Mouse (Mus musculus) hindbrain, embryonic 14.5 days (tissue): ENCODE results near the gene Psen2. TPM values are rescaled to one million over a fixed set of nuclear protein-coding genes. Genes with fewer than 3 reads are reported as not detected.

Experiments used
- ATAC-seq: fragments of 200-750 bp; cut with Nextera tagmentation; 2 replicates; pipeline ENCODE4 v1.8.0; 2017; ENCODE audit warnings: moderate number of reproducible peaks, mild to moderate bottlenecking, moderate TSS enrichment, moderate library complexity; ENCODE audit not compliant: low FRiP score
- DNase-seq: peaks from one replicate; pipeline ENCODE4 v3.0.0-alpha.2; 2015; ENCODE audit warnings: low spot score
- H3K27ac ChIP-seq: fragments of 300-500 bp; sonication (generic); 2 replicates; pipeline ENCODE4 v1.5.1; 2014; ENCODE audit warnings: mild to moderate bottlenecking, moderate library complexity
- H3K27me3 ChIP-seq: fragments of 300-500 bp; sonication (generic); 2 replicates; pipeline ENCODE4 v1.6.1; 2014; ENCODE audit warnings: mild to moderate bottlenecking, low read length, mixed read lengths; ENCODE audit not compliant: control insufficient read depth, insufficient read depth
- H3K36me3 ChIP-seq: fragments of 300-500 bp; sonication (generic); replicated peaks from 2 replicates; pipeline ENCODE4 v1.6.1; 2014; ENCODE audit not compliant: control insufficient read depth, insufficient read depth
- H3K4me1 ChIP-seq: fragments of 300-500 bp; sonication (generic); replicated peaks from 2 replicates; pipeline ENCODE4 v1.6.1; 2014; ENCODE audit warnings: antibody characterized with exemption, low read length, mixed read lengths; ENCODE audit not compliant: control insufficient read depth, insufficient read depth
- H3K4me2 ChIP-seq: fragments of 300-500 bp; sonication (generic); replicated peaks from 2 replicates; pipeline ENCODE4 v1.6.1; 2014; ENCODE audit warnings: mild to moderate bottlenecking, moderate library complexity
- H3K4me3 ChIP-seq: fragments of 300-500 bp; sonication (generic); replicated peaks from 2 replicates; pipeline ENCODE4 v1.5.1; 2014; ENCODE audit warnings: mild to moderate bottlenecking, low read length
- H3K9ac ChIP-seq: fragments of 300-500 bp; sonication (generic); 2 replicates; pipeline ENCODE4 v1.6.1; 2014
- H3K9me3 ChIP-seq: fragments of 300-500 bp; sonication (generic); 2 replicates; pipeline ENCODE4 v1.6.1; 2016; ENCODE audit warnings: low read length; ENCODE audit not compliant: control insufficient read depth
- WGBS: fragments of 180-500 bp; shearing (Covaris S2); extraction: QIAGEN DNeasy Blood & Tissue Kit; methylation state at CpG from one replicate; pipeline ENCODE4 v1.1.7; 2014; 5-methylcytosine and 5-hydroxymethylcytosine counted together
- polyA plus RNA-seq: library from polyadenylated mRNA; unstranded; fragments of >200 nt; fragmentation: Nextera tagmentation; extraction: Ambion mirVana; gene quantifications from 2 replicates; pipeline ENCODE4 v1.2.1, GENCODE M21; 2014

The Psen2 gene
- polyA plus RNA-seq, 1 experiment from 2014 or later = 16.5 TPM

GRCm38 (mm10) chr1:180282581-180282980 is 19.3 kb upstream of the Psen2 start:
- ATAC-seq = no peak

GRCm38 (mm10) chr1:180279648-180280047 is 16.4 kb upstream of the Psen2 start:
- peaks cover 17% of the 10 kb centered on the region for H3K4me1 ChIP-seq
- no peaks in the 10 kb centered on the region for H3K36me3 ChIP-seq
- DNase-seq = no peak
- 41% methylated on average over 7 of the region's 7 CpGs for WGBS
- no peak overlapping the region for H3K27ac ChIP-seq
- ATAC-seq = no peak
- H3K4me2 ChIP-seq = no peak overlapping the region; the same call in 1 of the 2 replicates
- no peaks in the 10 kb centered on the region for H3K27me3 ChIP-seq
- no peak overlapping the region for H3K9ac ChIP-seq
- H3K4me3 ChIP-seq = no peak overlapping the region
- H3K9me3 ChIP-seq = no peaks in the 10 kb centered on the region

More at GRCm38 (mm10) chr1:180282581-180282980, 19.3 kb upstream of the Psen2 start:
- no peak overlapping the region for H3K4me2 ChIP-seq
- no peak overlapping the region for H3K9ac ChIP-seq
- no peak overlapping the region for H3K27ac ChIP-seq
- no peak for DNase-seq
- no peaks in the 10 kb centered on the region for H3K36me3 ChIP-seq
- no peaks in the 10 kb centered on the region for H3K27me3 ChIP-seq
- no peak overlapping the region for H3K4me3 ChIP-seq
- WGBS = 48% methylated on average over 6 of the region's 6 CpGs
- H3K4me1 ChIP-seq = peaks cover 19% of the 10 kb centered on the region
- H3K9me3 ChIP-seq = no peaks in the 10 kb centered on the region

- no peak for DNase-seq
- peaks cover 5% of the 10 kb centered on the region; the same call in 1 of the 2 replicates for H3K4me1 ChIP-seq
- WGBS = 77% methylated on average over 9 of the region's 9 CpGs
Observed at GRCm38 (mm10) chr1:180277563-180277962, 14.3 kb upstream of the Psen2 start.

GRCm38 (mm10) chr1:180274725-180275308 is 11.6 kb upstream of the Psen2 start:
- Histone ChIP-seq H3K4me3 (no peak overlapping the region), H3K9ac (no peak overlapping the region), H3K36me3 (no peaks in the 10 kb centered on the region), H3K4me1 (peaks cover 5% of the 10 kb centered on the region; the same call in 1 of the 2 replicates), H3K9me3 (no peaks in the 10 kb centered on the region), H3K27me3 (no peaks in the 10 kb centered on the region), H3K27ac (no peak overlapping the region), H3K4me2 (no peak overlapping the region)
- ATAC-seq (no peak; the same call in 1 of the 2 replicates), DNase-seq (no peak)
- WGBS = 81% methylated on average over 10 of the region's 10 CpGs

More at GRCm38 (mm10) chr1:180277563-180277962, 14.3 kb upstream of the Psen2 start:
- Histone ChIP-seq H3K9me3 (no peaks in the 10 kb centered on the region), H3K27me3 (no peaks in the 10 kb centered on the region), H3K27ac (no peak overlapping the region), H3K36me3 (no peaks in the 10 kb centered on the region), H3K9ac (no peak overlapping the region), H3K4me3 (no peak overlapping the region), H3K4me2 (no peak overlapping the region)
- no peak for ATAC-seq

- DNase-seq = no peak
Observed at GRCm38 (mm10) chr1:180269033-180269432, 5.8 kb upstream of the Psen2 start.

GRCm38 (mm10) chr1:180268249-180269031 is 5.2 kb upstream of the Psen2 start:
- Histone ChIP-seq H3K9me3 (no peaks in the 10 kb centered on the region), H3K4me3 (no peak overlapping the region), H3K4me1 (no peaks in the 10 kb centered on the region), H3K4me2 (no peak overlapping the region), H3K27ac (no peak overlapping the region), H3K36me3 (no peaks in the 10 kb centered on the region), H3K9ac (no peak overlapping the region), H3K27me3 (no peaks in the 10 kb centered on the region)
- peak; percentile 96 for DNase-seq
- ATAC-seq = peak; percentile 82
- 20% methylated on average over 12 of the region's 12 CpGs for WGBS

More at GRCm38 (mm10) chr1:180269033-180269432, 5.8 kb upstream of the Psen2 start:
- Histone ChIP-seq H3K27ac (no peak overlapping the region), H3K4me2 (no peak overlapping the region), H3K4me1 (no peaks in the 10 kb centered on the region), H3K9me3 (no peaks in the 10 kb centered on the region), H3K27me3 (no peaks in the 10 kb centered on the region), H3K4me3 (no peak overlapping the region), H3K9ac (no peak overlapping the region), H3K36me3 (no peaks in the 10 kb centered on the region)
- 94% methylated on average over 2 of the region's 2 CpGs for WGBS
- ATAC-seq = no peak

- no peaks in the 10 kb centered on the region for H3K36me3 ChIP-seq
- WGBS = 76% methylated on average over 10 of the region's 10 CpGs
- H3K27me3 ChIP-seq = no peaks in the 10 kb centered on the region
- ATAC-seq (no peak), DNase-seq (no peak)
- H3K9ac ChIP-seq = no peak overlapping the region
- no peak overlapping the region for H3K4me2 ChIP-seq
- H3K27ac ChIP-seq = no peak overlapping the region
- H3K4me1 ChIP-seq = no peaks in the 10 kb centered on the region
- H3K4me3 ChIP-seq = no peak overlapping the region
- no peaks in the 10 kb centered on the region for H3K9me3 ChIP-seq
Observed at GRCm38 (mm10) chr1:180267151-180267550, 3.9 kb upstream of the Psen2 start.

GRCm38 (mm10) chr1:180265399-180265798 is 2.2 kb upstream of the Psen2 start:
- Histone ChIP-seq H3K9ac (no peak overlapping the region), H3K4me3 (no peak overlapping the region), H3K9me3 (no peaks in the 10 kb centered on the region), H3K27me3 (no peaks in the 10 kb centered on the region), H3K36me3 (no peaks in the 10 kb centered on the region), H3K4me2 (no peak overlapping the region), H3K27ac (no peak overlapping the region), H3K4me1 (no peaks in the 10 kb centered on the region)
- ATAC-seq = no peak
- 13% methylated on average over 7 of the region's 7 CpGs for WGBS
- DNase-seq = no peak

- Histone ChIP-seq H3K27ac (no peak overlapping the region), H3K4me1 (no peaks in the 10 kb centered on the region), H3K36me3 (no peaks in the 10 kb centered on the region), H3K9ac (no peak overlapping the region), H3K4me2 (no peak overlapping the region), H3K9me3 (no peaks in the 10 kb centered on the region), H3K4me3 (no peak overlapping the region), H3K27me3 (no peaks in the 10 kb centered on the region)
- WGBS = 64% methylated on average over 10 of the region's 10 CpGs
- DNase-seq (no peak), ATAC-seq (no peak)
Observed at GRCm38 (mm10) chr1:180264851-180265250, 1.6 kb upstream of the Psen2 start.
